In the genomic region with DNA sequence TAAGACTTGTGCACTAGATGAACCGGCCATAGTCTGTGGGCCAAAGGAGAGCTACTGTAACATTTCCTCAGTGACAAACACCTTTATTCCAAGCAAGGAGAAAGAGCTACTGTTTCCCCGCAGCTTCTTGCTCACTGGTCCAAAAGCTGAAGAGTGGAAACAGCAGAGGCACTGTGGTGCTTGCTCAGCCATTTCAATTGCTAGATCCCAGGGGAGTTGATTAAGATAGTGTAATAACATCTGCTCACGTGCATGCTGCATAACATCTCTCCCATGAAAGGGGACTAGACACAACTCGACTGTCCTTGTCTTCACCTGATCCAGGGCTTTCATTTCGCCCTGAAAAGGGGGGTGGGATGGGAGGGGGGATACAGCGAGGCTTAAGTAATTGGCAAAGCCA, we compare ENCODE assay signal across 10 mouse cellular contexts. TPM values are rescaled to one million over a fixed set of nuclear protein-coding genes. Genes with fewer than 3 reads are reported as not detected.
DNase-seq lines count a peak whose midpoint lies in the region; ATAC-seq and TF ChIP-seq lines count a peak whose summit lies in the region.
"Had no signal": no experiment of that assay in that cellular context is flagged by ENCODE, and none has a peak within 500 bp of the region (broad histone marks: within the 10 kb centered on the region; RNA-seq: fewer than 3 reads in every experiment).

No protein-coding gene starts in this region.

- peaks cover 43% of the 10 kb centered on the region for H3K4me1 ChIP-seq in hindbrain, embryonic 10.5 days (replicated peaks)

- H3K9me3 ChIP-seq in hindbrain, embryonic 10.5 days, result no peaks in the 10 kb centered on the region

- H3K79me2 ChIP-seq in myocyte (ENCODE audit: control insufficient read depth, insufficient read depth), result peaks cover 35% of the 10 kb centered on the region

- peaks cover 14% of the 10 kb centered on the region for H3K27me3 ChIP-seq in hindbrain, embryonic 10.5 days (ENCODE audit: insufficient read depth, poor library complexity, severe bottlenecking)
- H3K27me3 ChIP-seq in myocyte (ENCODE audit: control insufficient read depth, insufficient read depth, insufficient read length), result no peaks in the 10 kb centered on the region

- peak; percentile 26 to 27 for DNase-seq in left cerebral cortex, postnatal 14 days (ENCODE audit: low spot score in 2 of 2)
- no peak for DNase-seq in left cerebral cortex, adult 9 months (ENCODE audit: low spot score in 2 of 2)
- DNase-seq in brain, adult 2 months (ENCODE audit: low read depth, low spot score), result peak; percentile 43
- no peak for DNase-seq in hindbrain, embryonic 10.5 days (ENCODE audit: low spot score)
- DNase-seq in adrenal gland, adult 2 months, result no peak
- no peak for DNase-seq in layer of hippocampus, postnatal 10 days (ENCODE audit: low spot score in 2 of 2)
- DNase-seq: lung, postnatal 4 days had no signal

- H3K4me2 ChIP-seq in myocyte (ENCODE audit: low read depth), result peak overlapping the region; percentile 84

- H3K4me3 ChIP-seq in hindbrain, embryonic 10.5 days, result peak overlapping the region; percentile 82; the same call in 1 of the 2 replicates
- H3K4me3 ChIP-seq in myocyte, result no peak overlapping the region
- H3K4me3 ChIP-seq: erythroblast, embryonic 14.5 days had no signal

- WGBS in hindbrain, embryonic 10.5 days, result 53% methylated on average over 6 of the region's 6 CpGs

- H3ac ChIP-seq in myocyte (ENCODE audit: control insufficient read depth, insufficient read length), result no peak overlapping the region

- H3K27ac ChIP-seq in hindbrain, embryonic 10.5 days, result no peak overlapping the region

- no peaks in the 10 kb centered on the region for H3K36me3 ChIP-seq in hindbrain, embryonic 10.5 days
- no peaks in the 10 kb centered on the region for H3K36me3 ChIP-seq in myocyte (ENCODE audit: control insufficient read depth, insufficient read depth)

- ATAC-seq in frontal cortex, adult (ENCODE audit: low TSS enrichment), result no peak

- intact Hi-C loops in left cerebral cortex, postnatal 14 days (cut with DNase I), result no loop called here

- TF ChIP-seq POLR2A in myocyte (IDR thresholded peaks at IDR 0.05; ENCODE audit: insufficient read length, low read depth), result no peak

TF ChIP-seq in myocyte, 11 proteins besides CTCF, POLR2A, EP300 and RAD21:
- TF ChIP-seq TCF12 (IDR thresholded peaks at IDR 0.05; ENCODE audit: insufficient read depth, poor library complexity, severe bottlenecking), result no peak
- no peak for TF ChIP-seq MYOD1 (IDR thresholded peaks at IDR 0.05; ENCODE audit: control insufficient read depth in 1 of 3, insufficient read length in 2 of 3, low read depth in 2 of 3)
- no peak for TF ChIP-seq MAX (IDR thresholded peaks at IDR 0.05; ENCODE audit: low read depth)
- TF ChIP-seq REST (IDR thresholded peaks at IDR 0.05; ENCODE audit: insufficient read depth, insufficient read length), result no peak
- no peak for TF ChIP-seq TCF3 (IDR thresholded peaks at IDR 0.05; ENCODE audit: insufficient read length, low read depth)
- TF ChIP-seq POLR2AphosphoS2 (IDR thresholded peaks at IDR 0.05; ENCODE audit: insufficient read length, low read depth), result no peak
- TF ChIP-seq CEBPB (IDR thresholded peaks at IDR 0.05; ENCODE audit: insufficient read depth, poor library complexity, severe bottlenecking), result no peak
- TF ChIP-seq USF1 (IDR thresholded peaks at IDR 0.05; ENCODE audit: low read depth), result no peak
- TF ChIP-seq E2F4 (IDR thresholded peaks at IDR 0.05; ENCODE audit: insufficient read depth), result no peak
- TF ChIP-seq MYOG (IDR thresholded peaks at IDR 0.05; ENCODE audit: control insufficient read depth in 1 of 3, insufficient read depth in 1 of 3, insufficient read length in 2 of 3, low read depth in 2 of 3), result no peak
- TF ChIP-seq SRF (IDR thresholded peaks at IDR 0.05; ENCODE audit: control insufficient read depth, insufficient read length, low read depth), result no peak

RNA-seq across cellular contexts. Expression of gene Tns3, which starts 41.7 kb away (rescaled TPM):
- 10 to 100 TPM; 37.5 to 40.8 TPM for total RNA-seq in left cerebral cortex, postnatal 14 days (2021)
- polyA plus RNA-seq in hindbrain, embryonic 10.5 days (2016; fragmentation: Nextera tagmentation; extraction: Ambion mirVana), result 9.7 and 10.9 TPM in 2 replicates
- 23.4 TPM for polyA plus RNA-seq in myocyte (2012; fragmentation: generic; extraction: Trizol)
- total RNA-seq in adrenal gland, adult 2 months (2021), result 10 to 100 TPM; 57.2 to 67.7 TPM
- 39.2 and 44.2 TPM in 2 replicates for polyA plus RNA-seq in adrenal gland, adult 2 months (2012; rRNA removed)
- 10 to 100 TPM; 39.5 to 42.5 TPM for total RNA-seq in layer of hippocampus, postnatal 10 days (2021)

Comparison
In these comparisons a context has a peak if more than half of its experiments do, and no peak if none do; other contexts are left out.
1. DNase-seq: peak in left cerebral cortex, postnatal 14 days (2 of 2) and brain, adult 2 months (single experiment); none in left cerebral cortex, adult 9 months (0 of 2), hindbrain, embryonic 10.5 days (single experiment), adrenal gland, adult 2 months (single experiment) and layer of hippocampus, postnatal 10 days (0 of 2).